Mouse (Mus musculus) ES-E14 (cell line): ENCODE measurements around the gene Btbd19. TPM values are rescaled to one million over a fixed set of nuclear protein-coding genes. Genes with fewer than 3 reads are reported as not detected.

ENCODE experiments used
- DNase-seq: peaks from one replicate; pipeline ENCODE4 v3.0.0-alpha.2; 2013; ENCODE audit warnings: low read depth, low spot score
- H3K27ac ChIP-seq: 2 replicates; pipeline ENCODE4 v1.5.1; 2012; ENCODE audit warnings: low read depth, mild to moderate bottlenecking, low read length, moderate library complexity, mixed read lengths; ENCODE audit not compliant: poor library complexity, insufficient read depth, severe bottlenecking
- H3K36me3 ChIP-seq: 2 replicates; pipeline ENCODE4 v1.6.1; 2012; ENCODE audit warnings: mild to moderate bottlenecking, low read length, moderate library complexity, mixed read lengths; ENCODE audit not compliant: control insufficient read depth, poor library complexity, insufficient read depth, severe bottlenecking
- H3K4me1 ChIP-seq, 2 experiments: fragments of 150-350 bp in 1 of 2; sonication (generic) in 1 of 2; 2 replicates each; pipeline ENCODE4 v1.6.1; 2012; ENCODE audit warnings: low read length in 2 of 2, mild to moderate bottlenecking in 1 of 2, mixed read lengths in 1 of 2; ENCODE audit not compliant: control insufficient read depth in 2 of 2, insufficient read depth in 2 of 2, poor library complexity in 1 of 2
- H3K4me3 ChIP-seq, 2 experiments: fragments of 150-350 bp in 1 of 2; sonication (generic) in 1 of 2; 2 replicates each; pipeline ENCODE4 v1.5.1; 2012; ENCODE audit warnings: low read length in 2 of 2, low read depth in 1 of 2, mild to moderate bottlenecking in 1 of 2, mixed read lengths in 1 of 2; ENCODE audit not compliant: insufficient read depth in 1 of 2, poor library complexity in 1 of 2, severe bottlenecking in 1 of 2
- H3K9ac ChIP-seq: 2 replicates; pipeline ENCODE4 v1.6.1; 2012; ENCODE audit warnings: low read depth, mild to moderate bottlenecking, low read length, mixed read lengths; ENCODE audit not compliant: poor library complexity, insufficient read depth, severe bottlenecking
- H3K9me3 ChIP-seq: fragments of 150-350 bp; sonication (generic); 2 replicates; pipeline ENCODE4 v1.6.1; 2012; ENCODE audit warnings: low read depth, mild to moderate bottlenecking, low read length; ENCODE audit not compliant: control insufficient read depth, insufficient read depth
- CHD2 ChIP-seq: IDR thresholded peaks from 2 replicates; pipeline ENCODE4 v1.6.1; 2014; ENCODE audit warnings: mild to moderate bottlenecking, low read depth, low read length, inconsistent platforms
- HCFC1 ChIP-seq: IDR thresholded peaks from 2 replicates; pipeline ENCODE4 v1.6.1; 2012; ENCODE audit warnings: low read length, inconsistent platforms, borderline replicate concordance; ENCODE audit not compliant: insufficient read depth
- MAFK ChIP-seq: IDR thresholded peaks from 2 replicates; pipeline ENCODE4 v1.6.1; 2014; ENCODE audit warnings: mild to moderate bottlenecking, low read depth, low read length, inconsistent platforms; ENCODE audit not compliant: insufficient read depth
- ZC3H11A ChIP-seq: IDR thresholded peaks from 2 replicates; pipeline ENCODE4 v1.6.1; 2012; ENCODE audit warnings: low read depth, mild to moderate bottlenecking, inconsistent platforms, low read length, borderline replicate concordance
- ZNF384 ChIP-seq: IDR thresholded peaks from 2 replicates; pipeline ENCODE4 v1.6.1; 2012; ENCODE audit warnings: low read depth, low read length, inconsistent platforms
- in situ Hi-C, 2 experiments: fragments of 600-800 bp; cut with MboI; formaldehyde crosslinking; loops; one replicate each; pipeline ENCODE4 v1.15.1; 2025; ENCODE audit warnings: low sequenced_read_pairs in 2 of 2, inconsistent platforms in 1 of 2; ENCODE audit not compliant: unreplicated experiment in 2 of 2
- total RNA-seq: library from RNA; depleted of rRNA; stranded (reverse); fragments of 300-350 nt; gene quantifications from 2 replicates; pipeline ENCODE4 v1.2.3, GENCODE M21; 2012

Gene Btbd19
- total RNA-seq, 1 experiment: 51.2 TPM

DNA sequence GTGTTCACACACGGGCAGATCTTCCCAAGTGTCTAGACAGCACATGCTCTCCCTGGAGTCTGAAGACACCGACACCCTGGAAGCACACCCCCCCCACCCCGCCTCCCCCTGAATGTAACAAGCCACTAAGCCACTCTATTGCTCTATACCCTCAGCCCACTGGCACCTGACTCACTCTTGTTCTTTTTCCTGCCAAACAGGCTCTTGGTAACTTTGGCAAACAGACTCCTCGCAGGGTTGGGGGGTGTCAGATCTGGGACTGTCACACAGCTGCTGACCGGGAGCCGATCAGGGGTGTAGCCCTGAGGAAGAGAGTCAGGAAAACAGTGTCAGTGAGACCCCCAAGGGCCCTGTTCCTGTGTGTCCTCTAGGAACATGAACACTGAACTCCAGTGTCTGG is 5.7 kb upstream of the Btbd19 start:
- H3K4me3 ChIP-seq: peak overlapping the region; percentile 2 to 3; a peak in 1 of 4 replicates
- H3K27ac ChIP-seq: 0 out of 2 replicates have a peak overlapping the region, but pooled peaks have one; percentile 8
- peaks cover 7 to 49% of the 10 kb centered on the region in 2 experiments; a peak in 3 of 4 replicates for H3K4me1 ChIP-seq
- no peak for DNase-seq
- H3K9ac ChIP-seq: 0 out of 2 replicates have a peak overlapping the region, but pooled peaks have one; percentile 42
- in situ Hi-C loops: loop anchor here in 1 of 2 experiments (25.0 kb wide), 1 partner anchor 319 kb away; the partner anchor contains the start of genes Hpdl, Mutyh and Toe1
- H3K9me3 ChIP-seq: no peaks in the 10 kb centered on the region
- H3K36me3 ChIP-seq: peaks cover 38% of the 10 kb centered on the region
- no peak for TF ChIP-seq MAFK
- TF ChIP-seq HCFC1: no peak
- TF ChIP-seq ZC3H11A: no peak

DNA sequence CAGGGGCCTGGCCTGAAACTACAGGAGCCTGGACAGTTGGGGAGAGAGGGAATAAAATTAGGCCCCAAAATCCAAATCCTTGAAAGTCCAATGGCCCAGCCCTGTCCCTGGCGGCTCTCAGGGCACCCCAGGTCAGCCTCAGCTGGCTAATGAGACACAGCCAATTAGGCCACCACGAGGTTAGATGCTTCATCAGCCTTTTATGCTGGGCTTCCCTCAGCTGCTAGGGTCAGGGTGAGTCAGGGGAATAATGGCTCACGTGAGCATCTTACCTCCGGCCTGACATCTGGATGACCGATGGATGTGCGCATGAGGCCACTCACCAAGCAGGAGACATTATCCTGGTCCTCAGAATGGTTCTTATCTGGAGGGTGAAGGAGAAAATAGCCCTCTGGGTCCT is 5.3 kb upstream of the Btbd19 start:
- Histone ChIP-seq H3K36me3 (peaks cover 38% of the 10 kb centered on the region), H3K4me1 (peaks cover 5 to 47% of the 10 kb centered on the region in 2 experiments; a peak in 3 of 4 replicates), H3K9me3 (no peaks in the 10 kb centered on the region), H3K9ac (peak overlapping the region; percentile 2; the same call in 1 of the 2 replicates), H3K27ac (no peak overlapping the region), H3K4me3 (no peak overlapping the region)
- no peak for TF ChIP-seq CHD2
- TF ChIP-seq MAFK: peak; percentile 17; the same call in 1 of the 2 replicates
- no peak for DNase-seq
- in situ Hi-C loops: loop anchor here in 1 of 2 experiments (25.0 kb wide), 1 partner anchor 318 kb away; the partner anchor contains the start of genes Hpdl, Mutyh and Toe1

- TF ChIP-seq CHD2: no peak
- no peak for TF ChIP-seq HCFC1
- in situ Hi-C loops: loop anchor here in 1 of 2 experiments (25.0 kb wide), 1 partner anchor 316 kb away; the partner anchor contains the start of genes Hpdl, Mutyh and Toe1
Measured at GRCm38 (mm10) chr4:117127991-117128686, 2.6 kb upstream of the Btbd19 start.

GRCm38 (mm10) chr4:117126675-117127290 is 1.3 kb upstream of the Btbd19 start, which contains the start of gene Tctex1d4:
Tctex1d4 (plus strand) TSS chr4:117126794.
- Histone ChIP-seq H3K27ac (peak within 1 kb of the TSS; percentile 98), H3K4me3 (peak within 1 kb of the TSS in 1 of 2 experiments; percentile 8; a peak in 1 of 4 replicates), H3K4me1 (peaks cover 9 to 54% of the 10 kb centered on the region in 2 experiments; a peak in 3 of 4 replicates), H3K9ac (peak within 1 kb of the TSS; percentile 73), H3K9me3 (no peaks in the 10 kb centered on the region), H3K36me3 (peaks cover 38% of the 10 kb centered on the region)
- TF ChIP-seq HCFC1: no peak
- no peak for TF ChIP-seq ZC3H11A
- TF ChIP-seq ZNF384: no peak
- TF ChIP-seq CHD2: no peak
- TF ChIP-seq MAFK: no peak
- no peak for DNase-seq
- in situ Hi-C loops: loop anchor here in 1 of 2 experiments (25.0 kb wide), 1 partner anchor 314 kb away; the partner anchor contains the start of genes Hpdl, Mutyh and Toe1

More at GRCm38 (mm10) chr4:117127991-117128686, 2.6 kb upstream of the Btbd19 start:
- peaks cover 38% of the 10 kb centered on the region for H3K36me3 ChIP-seq
- H3K4me1 ChIP-seq: peaks cover 9 to 58% of the 10 kb centered on the region in 2 experiments; a peak in 3 of 4 replicates
- H3K9ac ChIP-seq: peak overlapping the region; percentile 2
- no peak for DNase-seq
- no peak overlapping the region for H3K27ac ChIP-seq
- peak overlapping the region; percentile 18 to 21; a peak in 2 of 4 replicates for H3K4me3 ChIP-seq
- H3K9me3 ChIP-seq: no peaks in the 10 kb centered on the region
